Mouse (Mus musculus) B cell, adult 2 months (primary cell): ENCODE results near the gene Nudt12.

Experiments
- DNase-seq, 2 experiments: peaks; one replicate each; pipeline ENCODE4 v3.0.0; 2022

The Nudt12 gene

DNA sequence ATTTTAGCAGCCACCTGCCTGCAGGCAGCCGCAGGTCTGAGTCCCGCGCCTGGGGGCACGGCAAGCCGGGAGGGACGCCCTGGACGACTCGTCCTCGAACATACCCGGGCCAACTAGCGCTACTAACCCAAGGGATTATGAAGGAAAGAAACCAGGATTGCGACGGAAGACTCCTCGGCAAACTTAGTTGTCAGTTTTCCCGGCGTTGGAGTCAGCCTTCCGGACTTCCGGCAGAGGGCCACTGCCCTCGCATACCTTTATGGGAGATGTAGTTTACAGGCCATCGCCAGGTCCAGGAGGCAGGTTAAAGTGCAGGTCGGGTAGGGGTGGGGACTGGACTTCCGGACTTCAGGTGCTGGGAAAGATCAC is at the start of gene Nudt12:
Gene Nudt12 (minus strand): TSS at position 282 of the 369 bp plus-strand sequence.
- peak; percentile 51 to 52 for DNase-seq

- no peak for DNase-seq
These were observed 40.1 kb upstream of the Nudt12 start for GRCm38 (mm10) chr17:59053306-59053705.

DNA sequence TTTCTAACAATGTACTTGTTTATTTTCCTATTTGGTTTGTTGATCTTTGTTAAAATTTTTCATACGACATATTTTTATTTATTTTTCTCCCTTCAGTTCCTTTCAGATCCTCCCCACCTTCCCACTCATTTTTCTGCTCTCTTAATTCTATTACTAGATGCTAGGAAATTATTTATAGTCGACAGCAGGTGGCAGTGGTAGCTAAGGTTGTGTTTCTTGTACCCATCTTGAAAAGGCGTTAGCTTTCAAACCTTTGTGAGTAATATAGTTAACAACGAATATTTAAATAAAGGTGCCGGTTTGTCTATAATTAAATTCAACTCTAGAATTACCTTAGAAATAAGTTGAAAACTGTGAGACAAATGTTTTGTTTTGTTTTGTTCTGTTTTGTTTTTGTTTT is 26.6 kb upstream of the Nudt12 start:
- DNase-seq: no peak

DNA sequence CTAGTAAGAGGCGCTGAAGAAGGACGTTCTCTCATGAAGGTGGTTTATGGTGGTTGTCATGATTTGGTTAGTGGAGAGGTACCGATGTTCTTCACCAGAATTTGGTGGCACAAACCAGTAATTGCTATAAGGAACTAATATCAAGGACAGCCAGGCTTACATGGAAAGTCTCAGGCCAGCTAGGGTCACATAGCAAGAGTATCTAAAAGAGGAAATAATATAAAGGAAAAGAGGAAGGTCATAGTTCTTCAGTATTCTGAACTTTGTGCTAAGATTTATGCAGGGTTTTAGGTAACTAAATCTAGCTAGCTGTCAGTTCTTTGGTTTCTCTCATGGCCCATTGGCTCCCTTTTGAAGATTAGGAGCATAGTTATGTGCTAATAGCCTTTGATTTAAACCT is 20.3 kb upstream of the Nudt12 start:
- no peak for DNase-seq

- DNase-seq: no peak
These were observed 13.2 kb upstream of the Nudt12 start for GRCm38 (mm10) chr17:59026336-59026735.

DNA sequence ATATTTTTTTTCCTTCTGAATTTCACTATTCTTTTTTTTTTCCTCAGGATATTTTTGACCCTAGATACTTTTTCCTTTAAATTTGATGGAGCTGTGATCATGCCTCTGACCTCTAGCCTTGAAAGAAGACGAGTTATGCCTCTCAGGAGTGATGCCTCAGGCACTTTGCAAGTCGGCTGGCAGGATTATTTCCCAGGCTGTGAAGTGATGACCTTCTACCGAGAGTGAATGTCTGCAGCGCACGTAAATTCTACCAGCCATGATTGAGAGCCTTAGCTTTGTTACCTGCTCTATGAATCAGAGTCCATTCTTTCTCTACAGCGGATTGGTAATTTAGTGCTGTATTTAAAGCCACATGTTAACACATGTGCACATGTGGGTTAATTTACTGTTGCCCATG is 11.3 kb upstream of the Nudt12 start:
- DNase-seq: no peak

- DNase-seq: no peak
These were observed 10.8 kb upstream of the Nudt12 start for GRCm38 (mm10) chr17:59023971-59024370.

GRCm38 (mm10) chr17:59018666-59019065 is 5.5 kb upstream of the Nudt12 start:
- no peak for DNase-seq

GRCm38 (mm10) chr17:59012421-59013090 is 616 bp downstream of the Nudt12 start:
- DNase-seq: peak in 1 of 2 experiments; percentile 1

- DNase-seq: no peak
These were observed 1.4 kb downstream of the Nudt12 start for GRCm38 (mm10) chr17:59011546-59012307.

- DNase-seq: no peak
These were observed 21.9 kb downstream of the Nudt12 start, which contains the start of gene Pdzph1 for GRCm38 (mm10) chr17:58991275-58991674. Gene Pdzph1 (minus strand): TSS chr17:58991375.

- no peak for DNase-seq
These were observed 39.9 kb downstream of the Nudt12 start for GRCm38 (mm10) chr17:58973237-58973636.

GRCm38 (mm10) chr17:58959905-58960304 is 53.3 kb downstream of the Nudt12 start:
- no peak for DNase-seq

DNA sequence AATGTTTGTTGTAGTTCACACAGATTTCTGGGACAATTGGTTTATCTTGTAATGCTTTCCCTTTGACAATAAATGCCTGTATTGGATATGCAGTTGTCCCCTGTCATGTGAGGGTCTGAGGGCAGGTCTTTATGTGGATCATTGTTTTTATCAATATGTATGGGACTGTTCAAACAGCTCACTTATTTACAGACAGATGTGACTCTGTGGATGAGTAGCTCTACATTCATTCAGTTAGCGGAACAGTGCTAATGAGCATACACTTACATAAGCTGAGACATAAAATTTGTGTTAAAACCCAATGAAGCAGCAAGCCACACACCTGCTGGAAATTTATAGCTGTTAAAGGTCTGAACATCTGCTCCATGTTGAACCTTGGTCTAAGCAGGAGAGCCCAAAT is 56.1 kb downstream of the Nudt12 start:
- no peak for DNase-seq
